Mouse (Mus musculus): ENCODE results near the gene Ifitm7.

DNA sequence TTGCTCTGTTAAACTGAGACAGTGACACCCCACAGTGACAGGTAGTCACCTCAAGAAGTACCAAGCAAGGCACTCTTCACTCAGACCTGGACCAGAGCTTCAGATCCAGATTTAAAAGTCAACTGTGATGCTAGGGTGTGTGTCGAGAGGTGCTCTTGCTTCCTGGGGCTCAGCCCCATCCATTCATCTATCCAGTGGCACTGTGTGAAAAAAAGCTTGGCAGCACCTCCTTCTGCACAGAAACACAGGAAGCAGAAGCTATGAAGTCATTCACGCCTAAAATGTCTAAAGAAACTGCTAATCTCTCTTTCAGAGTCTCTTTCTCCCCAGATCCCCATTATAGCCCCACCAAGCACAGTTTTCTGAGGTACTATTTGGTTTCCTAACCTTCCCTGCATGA lies 42.4 kb upstream of the Ifitm7 start:
- TF ChIP-seq POLR2A (IDR thresholded peaks at IDR 0.05; ENCODE audit: borderline replicate concordance, insufficient read depth, low read length) (no peak), CTCF (IDR thresholded peaks at IDR 0.05; ENCODE audit: borderline replicate concordance, insufficient read depth, low read depth, low read length) (no peak)

Data from cerebellum, adult 2 months (tissue).